Mouse (Mus musculus): ENCODE results near the gene Krt36. TPM values are rescaled to one million over a fixed set of nuclear protein-coding genes. Genes with fewer than 3 reads are reported as not detected.

The Krt36 gene
- 0.11 TPM in 1 of 2 replicates, not detected in the other for polyA plus RNA-seq (2012; rRNA removed; ENCODE audit: low replicate concordance)

GRCm38 (mm10) chr11:100105576-100106122, at the start of gene Krt36:
Gene Krt36 (minus strand): TSS chr11:100105626.

GRCm38 (mm10) chr11:100148615-100149330, 43.3 kb upstream of the Krt36 start, which contains the start of gene Krt19:
Gene Krt19 (minus strand): TSS chr11:100148665.

GRCm38 (mm10) chr11:100135731-100136130, 30.3 kb upstream of the Krt36 start, which contains the start of gene Krt15:
Gene Krt15 (minus strand): TSS chr11:100135928.

GRCm38 (mm10) chr11:100121466-100121865, 16.0 kb upstream of the Krt36 start, which contains the start of gene Krt13:
Gene Krt13 (minus strand): TSS chr11:100121566.

GRCm38 (mm10) chr11:100096141-100096540, 9.3 kb downstream of the Krt36 start, which contains the start of gene Krt35:
Gene Krt35 (minus strand): TSS chr11:100096241.

GRCm38 (mm10) chr11:100087861-100088260, 17.6 kb downstream of the Krt36 start, which contains the start of gene Krt32:
Gene Krt32 (minus strand): TSS chr11:100088226.

Other genes starting within 250 kb of the Krt36 start
- gene Gm11568, start 247.7 kb downstream of the Krt36 start, polyA plus RNA-seq (2012; rRNA removed; ENCODE audit: low replicate concordance), result not detected in 2 replicates
- gene Gm11559, start 241.2 kb downstream of the Krt36 start, polyA plus RNA-seq (2012; rRNA removed; ENCODE audit: low replicate concordance), result not detected in 2 replicates
- not detected in 2 replicates for gene Krtap9-1, start 232.2 kb downstream of the Krt36 start, polyA plus RNA-seq (2012; rRNA removed; ENCODE audit: low replicate concordance)
- gene Gm11567, start 226.4 kb downstream of the Krt36 start, polyA plus RNA-seq (2012; rRNA removed; ENCODE audit: low replicate concordance), result not detected in 2 replicates
- gene Krtap31-1, start 197.7 kb downstream of the Krt36 start, polyA plus RNA-seq (2012; rRNA removed; ENCODE audit: low replicate concordance), result not detected in 2 replicates
- not detected in 2 replicates for gene Gm11565, start 190.9 kb downstream of the Krt36 start, polyA plus RNA-seq (2012; rRNA removed; ENCODE audit: low replicate concordance)
- gene Krtap31-2, start 169.3 kb downstream of the Krt36 start, polyA plus RNA-seq (2012; rRNA removed; ENCODE audit: low replicate concordance), result not detected in 2 replicates
- gene Krtap9-5, start 157.2 kb downstream of the Krt36 start, polyA plus RNA-seq (2012; rRNA removed; ENCODE audit: low replicate concordance), result not detected in 2 replicates
- gene Krtap29-1, start 126.6 kb downstream of the Krt36 start, polyA plus RNA-seq (2012; rRNA removed; ENCODE audit: low replicate concordance), result not detected in 2 replicates
- gene Krtap16-1, start 119.0 kb downstream of the Krt36 start, polyA plus RNA-seq (2012; rRNA removed; ENCODE audit: low replicate concordance), result not detected in 2 replicates
- gene Krtap17-1, start 111.6 kb downstream of the Krt36 start, polyA plus RNA-seq (2012; rRNA removed; ENCODE audit: low replicate concordance), result not detected in 2 replicates
- gene Krt33a, start 89.4 kb downstream of the Krt36 start, polyA plus RNA-seq (2012; rRNA removed; ENCODE audit: low replicate concordance), result not detected in 2 replicates
- not detected in 2 replicates for gene Krt33b, start 75.8 kb downstream of the Krt36 start, polyA plus RNA-seq (2012; rRNA removed; ENCODE audit: low replicate concordance)
- not detected in 2 replicates for gene Krt34, start 64.1 kb downstream of the Krt36 start, polyA plus RNA-seq (2012; rRNA removed; ENCODE audit: low replicate concordance)
- 0.09 and 0.17 TPM in 2 replicates for gene Krt31, start 55.1 kb downstream of the Krt36 start, polyA plus RNA-seq (2012; rRNA removed; ENCODE audit: low replicate concordance)
- gene Krt32, start 17.4 kb downstream of the Krt36 start, polyA plus RNA-seq (2012; rRNA removed; ENCODE audit: low replicate concordance), result 0.18 TPM in 1 of 2 replicates, not detected in the other
- gene Krt35, start 9.4 kb downstream of the Krt36 start, polyA plus RNA-seq (2012; rRNA removed; ENCODE audit: low replicate concordance), result not detected in 2 replicates
- 0.24 and 2.1 TPM in 2 replicates for gene Krt13, start 15.9 kb upstream of the Krt36 start, polyA plus RNA-seq (2012; rRNA removed; ENCODE audit: low replicate concordance)
- 0.12 and 0.37 TPM in 2 replicates for gene Krt15, start 30.3 kb upstream of the Krt36 start, polyA plus RNA-seq (2012; rRNA removed; ENCODE audit: low replicate concordance)
- 1,125 and 1,286 TPM in 2 replicates for gene Krt19, start 43.0 kb upstream of the Krt36 start, polyA plus RNA-seq (2012; rRNA removed; ENCODE audit: low replicate concordance)
- not detected in 2 replicates for gene Krt9, start 87.6 kb upstream of the Krt36 start, polyA plus RNA-seq (2012; rRNA removed; ENCODE audit: low replicate concordance)
- gene Krt14, start 101.9 kb upstream of the Krt36 start, polyA plus RNA-seq (2012; rRNA removed; ENCODE audit: low replicate concordance), result 0.05 and 0.34 TPM in 2 replicates
- not detected in 2 replicates for gene Krt16, start 143.3 kb upstream of the Krt36 start, polyA plus RNA-seq (2012; rRNA removed; ENCODE audit: low replicate concordance)
- 0.13 and 0.21 TPM in 2 replicates for gene Krt17, start 155.4 kb upstream of the Krt36 start, polyA plus RNA-seq (2012; rRNA removed; ENCODE audit: low replicate concordance)
- not detected in 2 replicates for gene Krt42, start 164.2 kb upstream of the Krt36 start, polyA plus RNA-seq (2012; rRNA removed; ENCODE audit: low replicate concordance)
- gene Eif1, start 214.3 kb upstream of the Krt36 start, polyA plus RNA-seq (2012; rRNA removed; ENCODE audit: low replicate concordance), result 94.6 and 104 TPM in 2 replicates
- gene Gast, start 228.8 kb upstream of the Krt36 start, polyA plus RNA-seq (2012; rRNA removed; ENCODE audit: low replicate concordance), result 1.2 and 240 TPM in 2 replicates

Data from duodenum, adult 2 months (tissue).